Mouse (Mus musculus) cerebellum, adult 11-12 months (tissue): ENCODE data around the gene Agpat2.

Experiments used
- DNase-seq: peaks from one replicate; pipeline ENCODE4 v3.0.0; 2022

The Agpat2 gene

GRCm38 (mm10) chr2:26573396-26573795 is 30.8 kb downstream of the Agpat2 start:
- DNase-seq = no peak

GRCm38 (mm10) chr2:26571826-26572225 is 32.4 kb downstream of the Agpat2 start:
- no peak for DNase-seq

- no peak for DNase-seq
Measured at GRCm38 (mm10) chr2:26571400-26571799, 32.8 kb downstream of the Agpat2 start.

- DNase-seq = no peak
Measured at GRCm38 (mm10) chr2:26570034-26570433, 34.2 kb downstream of the Agpat2 start.

GRCm38 (mm10) chr2:26566221-26566620 is 38.0 kb downstream of the Agpat2 start:
- DNase-seq = peak; percentile 12

GRCm38 (mm10) chr2:26561351-26562016 is 42.7 kb downstream of the Agpat2 start:
- DNase-seq = no peak

- DNase-seq = no peak
Measured at GRCm38 (mm10) chr2:26560506-26560905, 43.7 kb downstream of the Agpat2 start.

- DNase-seq = no peak
Measured at GRCm38 (mm10) chr2:26556535-26556993, 47.7 kb downstream of the Agpat2 start.

- DNase-seq = no peak
Measured at GRCm38 (mm10) chr2:26555076-26555475, 49.1 kb downstream of the Agpat2 start.

- DNase-seq = no peak
Measured at GRCm38 (mm10) chr2:26553904-26554303, 50.3 kb downstream of the Agpat2 start.

GRCm38 (mm10) chr2:26552066-26552465 is 52.2 kb downstream of the Agpat2 start:
- DNase-seq = no peak

GRCm38 (mm10) chr2:26551446-26551845 is 52.8 kb downstream of the Agpat2 start:
- no peak for DNase-seq

GRCm38 (mm10) chr2:26550777-26551176 is 53.4 kb downstream of the Agpat2 start:
- no peak for DNase-seq

GRCm38 (mm10) chr2:26550205-26550604 is 54.0 kb downstream of the Agpat2 start:
- no peak for DNase-seq

GRCm38 (mm10) chr2:26549801-26550200 is 54.4 kb downstream of the Agpat2 start:
- DNase-seq = no peak

- peak; percentile 46 for DNase-seq
Measured at GRCm38 (mm10) chr2:26547481-26547880, 56.7 kb downstream of the Agpat2 start.

- DNase-seq = no peak
Measured at GRCm38 (mm10) chr2:26544265-26544664, 60.0 kb downstream of the Agpat2 start.

- no peak for DNase-seq
Measured at GRCm38 (mm10) chr2:26543768-26544167, 60.4 kb downstream of the Agpat2 start.

- DNase-seq = no peak
Measured at GRCm38 (mm10) chr2:26543155-26543554, 61.1 kb downstream of the Agpat2 start.
